Comparison of ENCODE assay signal across 8 mouse cellular contexts in genomic region chr2:138405753-138406528, GRCm38 (mm10).
A peak's percentile ranks its signal among the peaks of the same experiment; 100 is the strongest.
DNase-seq lines count a peak whose midpoint lies in the region; ATAC-seq lines count a peak whose summit lies in the region.

No protein-coding gene starts in this region.

- H3K9ac ChIP-seq in heart, embryonic 12.5 days: no peak overlapping the region
- H3K9ac ChIP-seq in hindbrain, embryonic 12.5 days: no peak overlapping the region
- no peak overlapping the region for H3K9ac ChIP-seq in lung, embryonic 15.5 days

- 36% methylated on average over 4 of the region's 4 CpGs for WGBS in heart, embryonic 12.5 days
- 35% methylated on average over 4 of the region's 4 CpGs for WGBS in heart, embryonic 10.5 days
- WGBS in hindbrain, embryonic 12.5 days: 5% methylated on average over 4 of the region's 4 CpGs
- 9% methylated on average over 4 of the region's 4 CpGs for whole genome bisulfite sequencing in lung, embryonic 15.5 days

- no peaks in the 10 kb centered on the region for H3K36me3 ChIP-seq in heart, embryonic 12.5 days
- H3K36me3 ChIP-seq in heart, embryonic 10.5 days: no peaks in the 10 kb centered on the region
- H3K36me3 ChIP-seq in hindbrain, embryonic 12.5 days: no peaks in the 10 kb centered on the region
- H3K36me3 ChIP-seq in lung, embryonic 15.5 days: no peaks in the 10 kb centered on the region

- H3K27ac ChIP-seq in heart, embryonic 12.5 days (ENCODE audit: poor library complexity, severe bottlenecking): no peak overlapping the region
- H3K27ac ChIP-seq in heart, embryonic 10.5 days: no peak overlapping the region
- peak overlapping the region; percentile 62; the same call in 1 of the 2 replicates for H3K27ac ChIP-seq in hindbrain, embryonic 12.5 days
- no peak overlapping the region for H3K27ac ChIP-seq in lung, embryonic 15.5 days

- H3K4me3 ChIP-seq in heart, embryonic 12.5 days: no peak overlapping the region
- no peak overlapping the region for H3K4me3 ChIP-seq in heart, embryonic 10.5 days
- H3K4me3 ChIP-seq in hindbrain, embryonic 12.5 days: no peak overlapping the region
- no peak overlapping the region for H3K4me3 ChIP-seq in lung, embryonic 15.5 days

- no peak for DNase-seq in heart, embryonic 10.5 days (ENCODE audit: low spot score)
- peak; percentile 69 for DNase-seq in embryo, embryonic 10.5 days (ENCODE audit: low spot score)
- DNase-seq in right cerebral cortex, postnatal 10 days (ENCODE audit: low spot score in 2 of 2): peak; percentile 40 to 60
- no peak for DNase-seq in urinary bladder, postnatal 14 days (ENCODE audit: low spot score)
- DNase-seq in thymus, postnatal 0 days (ENCODE audit: low spot score): no peak

- H3K9me3 ChIP-seq in heart, embryonic 12.5 days (replicated peaks): no peaks in the 10 kb centered on the region
- H3K9me3 ChIP-seq in heart, embryonic 10.5 days: no peaks in the 10 kb centered on the region
- H3K9me3 ChIP-seq in hindbrain, embryonic 12.5 days (replicated peaks): no peaks in the 10 kb centered on the region
- H3K9me3 ChIP-seq in lung, embryonic 15.5 days: no peaks in the 10 kb centered on the region

- no peak overlapping the region for H3K4me2 ChIP-seq in heart, embryonic 12.5 days
- no peak overlapping the region for H3K4me2 ChIP-seq in hindbrain, embryonic 12.5 days (replicated peaks)
- H3K4me2 ChIP-seq in lung, embryonic 15.5 days: no peak overlapping the region

- peak; percentile 45; the same call in 1 of the 2 replicates for ATAC-seq in heart, embryonic 12.5 days (ENCODE audit: insufficient number of reproducible peaks, low FRiP score)
- peak; percentile 95 for ATAC-seq in hindbrain, embryonic 12.5 days (ENCODE audit: low FRiP score)
- ATAC-seq in lung, embryonic 15.5 days (ENCODE audit: borderline replicate concordance, extremely low read depth, low FRiP score, low TSS enrichment): peak; percentile 81; the same call in 1 of the 2 replicates

- H3K4me1 ChIP-seq in heart, embryonic 12.5 days (replicated peaks): 0 out of 2 replicates have a peak, but pooled peaks cover 3% of the 10 kb centered on the region
- no peaks in the 10 kb centered on the region for H3K4me1 ChIP-seq in heart, embryonic 10.5 days
- H3K4me1 ChIP-seq in hindbrain, embryonic 12.5 days: peaks cover 7% of the 10 kb centered on the region
- H3K4me1 ChIP-seq in lung, embryonic 15.5 days: peaks cover 4% of the 10 kb centered on the region; the same call in 1 of the 2 replicates

- no peaks in the 10 kb centered on the region for H3K27me3 ChIP-seq in heart, embryonic 12.5 days (replicated peaks)
- no peaks in the 10 kb centered on the region for H3K27me3 ChIP-seq in heart, embryonic 10.5 days (ENCODE audit: insufficient read depth, poor library complexity, severe bottlenecking)
- no peaks in the 10 kb centered on the region for H3K27me3 ChIP-seq in hindbrain, embryonic 12.5 days
- no peaks in the 10 kb centered on the region for H3K27me3 ChIP-seq in lung, embryonic 15.5 days

Comparison
In these comparisons a context has a peak if more than half of its experiments do, and no peak if none do; other contexts are left out.
1. ATAC-seq: peak in every context shown above with its lines; median percentile 95 in hindbrain, embryonic 12.5 days; 81 in lung, embryonic 15.5 days; 45 in heart, embryonic 12.5 days.
2. DNase-seq: peak in embryo, embryonic 10.5 days (single experiment) and right cerebral cortex, postnatal 10 days (2 of 2); none in heart, embryonic 10.5 days (single experiment), urinary bladder, postnatal 14 days (single experiment) and thymus, postnatal 0 days (single experiment).